ENCODE assay signal across 8 mouse cellular contexts in the genomic region with DNA sequence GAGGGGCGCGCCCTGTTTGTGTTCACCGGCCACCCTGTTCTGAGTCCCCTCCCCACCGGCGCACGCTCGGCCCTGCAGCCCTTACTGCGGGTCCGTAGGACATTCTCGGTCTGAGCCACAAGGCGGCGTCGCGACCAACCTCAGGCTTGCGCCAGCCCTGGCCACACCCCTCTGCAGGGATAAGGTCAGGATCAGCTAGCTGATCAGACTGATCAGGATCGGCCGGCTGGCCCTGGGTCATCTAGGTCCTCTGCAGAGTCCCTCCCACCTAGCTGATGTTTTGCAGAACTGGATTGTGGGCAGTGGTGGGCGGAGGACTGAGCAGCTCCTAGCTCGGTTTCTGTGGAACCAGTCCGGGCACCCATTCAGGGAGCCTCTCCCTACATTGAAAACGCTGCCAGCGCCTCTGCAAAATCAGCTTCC. TPM values are rescaled to one million over a fixed set of nuclear protein-coding genes. Genes with fewer than 3 reads are reported as not detected.
DNase-seq lines count a peak whose midpoint lies in the region; ATAC-seq lines count a peak whose summit lies in the region.

TSS of gene Hebp2 (minus strand) at position 264 of the 423 bp plus-strand sequence.

- H3K27ac ChIP-seq in hindbrain, embryonic 15.5 days (replicated peaks), result peak within 1 kb of the TSS; percentile 67
- H3K27ac ChIP-seq in limb, embryonic 11.5 days (replicated peaks; ENCODE audit: low read depth, low read length), result no peak within 1 kb of the TSS
- H3K27ac ChIP-seq in midbrain, embryonic 10.5 days (replicated peaks), result peak within 1 kb of the TSS; percentile 79

- peak within 1 kb of the TSS; percentile 70 for H3K4me3 ChIP-seq in hindbrain, embryonic 15.5 days
- H3K4me3 ChIP-seq in limb, embryonic 11.5 days (ENCODE audit: low read depth, low read length), result peak within 1 kb of the TSS; percentile 56
- peak within 1 kb of the TSS; percentile 69 for H3K4me3 ChIP-seq in midbrain, embryonic 10.5 days

- peaks cover 16% of the 10 kb centered on the region for H3K4me1 ChIP-seq in hindbrain, embryonic 15.5 days (replicated peaks)
- no peaks in the 10 kb centered on the region for H3K4me1 ChIP-seq in limb, embryonic 11.5 days (ENCODE audit: control insufficient read depth, insufficient read depth, low read length)
- H3K4me1 ChIP-seq in midbrain, embryonic 10.5 days, result peaks cover 24% of the 10 kb centered on the region

- peak within 1 kb of the TSS; percentile 96 for H3K4me2 ChIP-seq in hindbrain, embryonic 15.5 days
- peak within 1 kb of the TSS; percentile 87 for H3K4me2 ChIP-seq in limb, embryonic 11.5 days (ENCODE audit: low read depth, severe bottlenecking)

- peak; percentile 81 for DNase-seq in adrenal gland, adult 2 months
- peak; percentile 88 to 89 for DNase-seq in cerebellum, postnatal 10 days
- DNase-seq in limb, embryonic 11.5 days (ENCODE audit: low spot score), result peak; percentile 91
- peak; percentile 91 for DNase-seq in midbrain, embryonic 10.5 days (ENCODE audit: low spot score)
- peak; percentile 64 for DNase-seq in right cerebral cortex, postnatal 25 days
- DNase-seq in spleen, postnatal 36 days (ENCODE audit: low spot score in 2 of 2), result no peak

- peak within 1 kb of the TSS; percentile 83 for H3K9ac ChIP-seq in hindbrain, embryonic 15.5 days
- H3K9ac ChIP-seq in limb, embryonic 11.5 days (ENCODE audit: low read length), result peak within 1 kb of the TSS; percentile 66

- peak; percentile 84 for ATAC-seq in frontal cortex, adult (ENCODE audit: low TSS enrichment)
- ATAC-seq in hindbrain, embryonic 15.5 days (ENCODE audit: low FRiP score, low read depth), result peak; percentile 91
- ATAC-seq in limb, embryonic 11.5 days (ENCODE audit: insufficient number of reproducible peaks, low FRiP score, low TSS enrichment, low read depth), result peak; percentile 92

- H3K27me3 ChIP-seq in hindbrain, embryonic 15.5 days, result no peaks in the 10 kb centered on the region
- no peaks in the 10 kb centered on the region for H3K27me3 ChIP-seq in limb, embryonic 11.5 days (ENCODE audit: control insufficient read depth, insufficient read depth, low read length)
- H3K27me3 ChIP-seq in midbrain, embryonic 10.5 days (ENCODE audit: low read depth, poor library complexity, severe bottlenecking), result peaks cover 18% of the 10 kb centered on the region

- no peaks in the 10 kb centered on the region for H3K36me3 ChIP-seq in hindbrain, embryonic 15.5 days
- no peaks in the 10 kb centered on the region for H3K36me3 ChIP-seq in limb, embryonic 11.5 days (ENCODE audit: control insufficient read depth, insufficient read depth, low read length)
- no peaks in the 10 kb centered on the region for H3K36me3 ChIP-seq in midbrain, embryonic 10.5 days

- 0% methylated on average over 22 of the region's 22 CpGs for WGBS in hindbrain, embryonic 15.5 days
- WGBS in limb, embryonic 11.5 days, result 1% methylated on average over 22 of the region's 22 CpGs
- under 1% methylated on average over 22 of the region's 22 CpGs for WGBS in midbrain, embryonic 10.5 days

- no peaks in the 10 kb centered on the region for H3K9me3 ChIP-seq in hindbrain, embryonic 15.5 days
- no peaks in the 10 kb centered on the region for H3K9me3 ChIP-seq in limb, embryonic 11.5 days (ENCODE audit: control insufficient read depth, low read length)
- no peaks in the 10 kb centered on the region for H3K9me3 ChIP-seq in midbrain, embryonic 10.5 days (replicated peaks)

RNA-seq across cellular contexts. Expression of gene Hebp2, which starts in this region (rescaled TPM):
- total RNA-seq in adrenal gland, adult 2 months (2021), result 1 to 10 TPM; 4.6 to 6.2 TPM
- polyA plus RNA-seq in adrenal gland, adult 2 months (2012; rRNA removed), result 0.56 and 1.4 TPM in 2 replicates
- polyA plus RNA-seq in hindbrain, embryonic 15.5 days (2015; fragmentation: Nextera tagmentation; extraction: Ambion mirVana), result 11.8 and 13.7 TPM in 2 replicates
- 19.7 and 21.0 TPM in 2 replicates for polyA plus RNA-seq in limb, embryonic 11.5 days (2014; fragmentation: Nextera tagmentation; extraction: Ambion mirVana)
- polyA plus RNA-seq in midbrain, embryonic 10.5 days (2016; fragmentation: Nextera tagmentation; extraction: Ambion mirVana), result 14.7 and 14.8 TPM in 2 replicates

Comparison
In these comparisons a context has a peak if more than half of its experiments do, and no peak if none do; other contexts are left out.
1. DNase-seq: peak in adrenal gland, adult 2 months (single experiment), cerebellum, postnatal 10 days (2 of 2), limb, embryonic 11.5 days (single experiment), midbrain, embryonic 10.5 days (single experiment) and right cerebral cortex, postnatal 25 days (single experiment); none in spleen, postnatal 36 days (0 of 2).
2. Peak in every context shown above with its lines, with median percentiles within 50 percentile points of each other: ATAC-seq and H3K4me3 ChIP-seq.